Mouse (Mus musculus): ENCODE measurements around the gene Amer3.
"Not testable (repeated sequence)": the region's sequence is repeated elsewhere in the genome, so short reads cannot be mapped to it uniquely, and the experiment has no call there.

The Amer3 gene

GRCm38 (mm10) chr1:34601323-34602047 lies 22.0 kb downstream of the Amer3 start:
- DNase-seq (ENCODE audit: low spot score in 2 of 2) = no peak

DNA sequence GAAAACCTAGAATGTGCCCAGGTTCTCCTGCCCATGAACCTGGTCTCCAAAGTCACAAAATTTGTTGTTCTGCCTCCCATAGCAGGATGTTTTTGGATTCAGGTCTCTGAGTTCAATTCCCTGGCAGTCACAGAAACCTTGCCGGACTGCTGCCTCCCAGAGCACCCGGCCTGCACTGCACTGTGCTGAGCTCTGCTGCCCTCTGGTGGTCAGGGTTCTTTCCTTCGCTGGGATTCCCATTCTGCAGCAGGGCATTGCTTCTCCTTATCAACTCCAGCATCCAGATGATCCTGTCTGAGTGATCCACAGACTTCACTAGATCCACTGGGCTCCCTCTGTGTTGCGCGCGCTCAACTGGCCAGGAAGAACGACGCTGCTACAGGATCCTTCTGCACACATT lies 22.9 kb downstream of the Amer3 start:
- no peak for DNase-seq (ENCODE audit: low spot score in 2 of 2)

GRCm38 (mm10) chr1:34613801-34614200 lies 34.3 kb downstream of the Amer3 start:
- no peak for DNase-seq (ENCODE audit: low spot score in 2 of 2)

- DNase-seq (ENCODE audit: low spot score in 2 of 2) = not testable (repeated sequence)
Measured at GRCm38 (mm10) chr1:34620116-34620515, 40.7 kb downstream of the Amer3 start.

DNA sequence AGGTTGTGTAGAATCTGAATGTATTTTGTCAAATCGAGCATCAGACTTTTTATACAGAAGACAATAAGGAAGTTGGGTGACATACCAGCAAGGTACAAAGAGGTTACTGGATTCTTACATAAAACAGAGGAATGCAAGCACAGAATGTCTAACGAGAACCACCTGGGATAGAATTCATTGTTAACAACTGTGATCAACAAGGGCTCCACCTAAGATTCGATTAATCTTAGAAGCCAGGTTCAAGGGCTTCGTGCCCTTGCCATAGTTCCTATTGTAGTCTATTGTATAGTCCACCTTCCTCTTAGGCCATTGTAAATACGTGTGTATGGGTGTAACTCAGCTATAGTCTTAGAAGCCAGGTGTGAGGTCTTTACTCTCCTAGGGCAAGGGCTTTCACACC lies 41.3 kb downstream of the Amer3 start:
- not testable (repeated sequence) for DNase-seq (ENCODE audit: low spot score in 2 of 2)

DNA sequence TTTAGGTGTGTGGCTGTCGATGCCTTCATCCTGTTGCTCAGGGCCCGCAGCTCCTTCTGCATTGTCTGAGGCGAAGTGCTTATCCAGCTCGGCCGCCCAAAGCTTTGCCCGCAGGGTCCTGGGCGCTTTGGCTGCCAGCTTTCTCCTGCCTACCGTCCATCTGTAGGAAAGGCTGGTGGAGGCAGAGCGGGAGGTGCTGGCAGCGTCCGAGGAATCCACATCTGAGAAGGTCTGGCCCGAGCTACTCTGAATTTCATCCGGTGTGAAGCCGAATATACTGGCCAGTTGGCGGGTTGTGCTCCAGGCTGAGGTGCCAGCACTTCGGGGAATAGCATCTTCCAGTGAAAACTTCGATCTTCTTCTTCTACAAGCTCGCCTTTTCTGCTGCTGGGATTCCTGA lies 56.3 kb downstream of the Amer3 start:
- DNase-seq (ENCODE audit: low spot score in 2 of 2) = no peak

All from urinary bladder, postnatal 4 days (tissue).